Mouse (Mus musculus) erythroblast, embryonic 14.5 days (primary cell): ENCODE data around the gene Mtg2. TPM values are rescaled to one million over a fixed set of nuclear protein-coding genes. Genes with fewer than 3 reads are reported as not detected.

ENCODE experiments used
- H3K27me3 ChIP-seq: 2 replicates; pipeline ENCODE4 v1.6.1; 2012; ENCODE audit warnings: inconsistent platforms; ENCODE audit not compliant: control insufficient read depth
- H3K36me3 ChIP-seq: 2 replicates; pipeline ENCODE4 v1.6.1; 2012; ENCODE audit warnings: mild to moderate bottlenecking, inconsistent platforms; ENCODE audit not compliant: control insufficient read depth
- H3K4me1 ChIP-seq: 2 replicates; pipeline ENCODE4 v1.6.1; 2012; ENCODE audit warnings: inconsistent platforms; ENCODE audit not compliant: control insufficient read depth
- H3K4me3 ChIP-seq: replicated peaks from 2 replicates; pipeline ENCODE3; 2012; ENCODE audit warnings: moderate library complexity, mild to moderate bottlenecking, inconsistent platforms
- H3K9me3 ChIP-seq: 2 replicates; pipeline ENCODE4 v1.6.1; 2012; ENCODE audit warnings: low read length, inconsistent platforms, mixed read lengths; ENCODE audit not compliant: control insufficient read depth
- GATA1 ChIP-seq: IDR thresholded peaks from 2 replicates; pipeline ENCODE4 v1.6.1; 2012; ENCODE audit warnings: low read length, inconsistent platforms, mixed read lengths
- TAL1 ChIP-seq: IDR thresholded peaks from 3 replicates; pipeline ENCODE4 v1.6.1; 2012; ENCODE audit warnings: low read length, inconsistent platforms, mixed read lengths
- polyA plus RNA-seq: library from polyadenylated mRNA; stranded (reverse); fragments of >175 nt; gene quantifications from 2 replicates; pipeline ENCODE4 v1.2.3, GENCODE M21; 2012

The Mtg2 gene
- polyA plus RNA-seq, 1 experiment, result 1.0 TPM

GRCm38 (mm10) chr2:180113909-180114890, 43.8 kb downstream of the Mtg2 start:
- Histone ChIP-seq H3K4me3 (no peak overlapping the region), H3K27me3 (peaks cover 41% of the 10 kb centered on the region), H3K4me1 (peaks cover 33% of the 10 kb centered on the region), H3K36me3 (no peaks in the 10 kb centered on the region), H3K9me3 (no peaks in the 10 kb centered on the region)
- TF ChIP-seq TAL1 (no peak), GATA1 (no peak)

GRCm38 (mm10) chr2:180115279-180115678, 44.9 kb downstream of the Mtg2 start:
- Histone ChIP-seq H3K4me3 (no peak overlapping the region), H3K27me3 (peaks cover 41% of the 10 kb centered on the region), H3K4me1 (peaks cover 42% of the 10 kb centered on the region), H3K9me3 (no peaks in the 10 kb centered on the region), H3K36me3 (no peaks in the 10 kb centered on the region)
- TF ChIP-seq TAL1 (no peak), GATA1 (no peak)

- H3K27me3 ChIP-seq, result peaks cover 38% of the 10 kb centered on the region
- H3K4me1 ChIP-seq, result peaks cover 49% of the 10 kb centered on the region
- H3K4me3 ChIP-seq, result no peak overlapping the region
Observed at GRCm38 (mm10) chr2:180116081-180116493, 45.7 kb downstream of the Mtg2 start.

GRCm38 (mm10) chr2:180116741-180117484, 46.5 kb downstream of the Mtg2 start:
- Histone ChIP-seq H3K27me3 (peaks cover 38% of the 10 kb centered on the region), H3K4me3 (no peak overlapping the region), H3K36me3 (no peaks in the 10 kb centered on the region), H3K9me3 (no peaks in the 10 kb centered on the region), H3K4me1 (peaks cover 49% of the 10 kb centered on the region)
- no peak for TF ChIP-seq TAL1
- TF ChIP-seq GATA1, result no peak

More at GRCm38 (mm10) chr2:180116081-180116493, 45.7 kb downstream of the Mtg2 start:
- no peak for TF ChIP-seq TAL1
- no peak for TF ChIP-seq GATA1
- Histone ChIP-seq H3K9me3 (no peaks in the 10 kb centered on the region), H3K36me3 (no peaks in the 10 kb centered on the region)

GRCm38 (mm10) chr2:180117485-180118194, 47.3 kb downstream of the Mtg2 start:
- Histone ChIP-seq H3K27me3 (peaks cover 38% of the 10 kb centered on the region), H3K9me3 (no peaks in the 10 kb centered on the region), H3K4me3 (no peak overlapping the region), H3K36me3 (no peaks in the 10 kb centered on the region), H3K4me1 (peaks cover 49% of the 10 kb centered on the region)
- TF ChIP-seq GATA1, result no peak
- no peak for TF ChIP-seq TAL1

GRCm38 (mm10) chr2:180118661-180119438, 48.5 kb downstream of the Mtg2 start, which contains the start of gene Osbpl2:
Gene Osbpl2, plus strand, starts transcription at chr2:180119306.
- Histone ChIP-seq H3K36me3 (peaks cover 7% of the 10 kb centered on the region), H3K4me3 (peak within 1 kb of the TSS; percentile 86), H3K4me1 (peaks cover 49% of the 10 kb centered on the region), H3K9me3 (no peaks in the 10 kb centered on the region), H3K27me3 (peaks cover 38% of the 10 kb centered on the region)
- no peak for TF ChIP-seq GATA1
- TF ChIP-seq TAL1, result no peak

GRCm38 (mm10) chr2:180119439-180120291, 49.3 kb downstream of the Mtg2 start:
- H3K27me3 ChIP-seq, result peaks cover 30% of the 10 kb centered on the region
- H3K4me3 ChIP-seq, result peak overlapping the region; percentile 86
- no peaks in the 10 kb centered on the region for H3K9me3 ChIP-seq
- TF ChIP-seq TAL1 (no peak), GATA1 (no peak)
- H3K4me1 ChIP-seq, result peaks cover 49% of the 10 kb centered on the region
- H3K36me3 ChIP-seq, result peaks cover 9% of the 10 kb centered on the region
